Mouse (Mus musculus) lung, embryonic 14.5 days (tissue): ENCODE measurements around the gene Gm8369. TPM values are rescaled to one million over a fixed set of nuclear protein-coding genes. Genes with fewer than 3 reads are reported as not detected.
A peak's percentile ranks its signal among the peaks of the same experiment; 100 is the strongest.
"Not testable (repeated sequence)": the region's sequence is repeated elsewhere in the genome, so short reads cannot be mapped to it uniquely, and the experiment has no call there.

Source experiments
- ATAC-seq: fragments of 200-750 bp; cut with Nextera tagmentation; 2 replicates; pipeline ENCODE4 v1.8.0; 2017; ENCODE audit warnings: mild to moderate bottlenecking, moderate TSS enrichment, moderate library complexity; ENCODE audit not compliant: insufficient read depth
- DNase-seq: peaks from one replicate; pipeline ENCODE4 v3.0.0-alpha.2; 2015
- H3K27ac ChIP-seq: fragments of 300-500 bp; sonication (generic); 2 replicates; pipeline ENCODE4 v1.5.1; 2014; ENCODE audit warnings: low read depth, mild to moderate bottlenecking, moderate library complexity
- H3K27me3 ChIP-seq: fragments of 300-500 bp; sonication (generic); 2 replicates; pipeline ENCODE4 v1.6.1; 2014; ENCODE audit warnings: low read length, control low read depth; ENCODE audit not compliant: insufficient read depth
- H3K36me3 ChIP-seq: fragments of 300-500 bp; sonication (generic); 2 replicates; pipeline ENCODE4 v1.6.1; 2014; ENCODE audit warnings: control low read depth; ENCODE audit not compliant: insufficient read depth
- H3K4me1 ChIP-seq: fragments of 300-500 bp; sonication (generic); 2 replicates; pipeline ENCODE4 v1.6.1; 2014; ENCODE audit warnings: antibody characterized with exemption, control low read depth; ENCODE audit not compliant: insufficient read depth
- H3K4me2 ChIP-seq: fragments of 300-500 bp; sonication (generic); 2 replicates; pipeline ENCODE4 v1.6.1; 2014; ENCODE audit warnings: mild to moderate bottlenecking
- H3K4me3 ChIP-seq: fragments of 300-500 bp; sonication (generic); 2 replicates; pipeline ENCODE4 v1.5.1; 2014; ENCODE audit warnings: low read depth, low read length
- H3K9ac ChIP-seq: fragments of 300-500 bp; sonication (generic); 2 replicates; pipeline ENCODE4 v1.6.1; 2014
- H3K9me3 ChIP-seq: fragments of 300-500 bp; sonication (generic); 2 replicates; pipeline ENCODE4 v1.6.1; 2016; ENCODE audit warnings: low read depth, low read length, control low read depth
- CTCF ChIP-seq: IDR thresholded peaks from 2 replicates; pipeline ENCODE4 v1.5.1; 2016; ENCODE audit warnings: antibody characterized with exemption, low read depth
- WGBS: fragments of 180-500 bp; shearing (Covaris S2); extraction: QIAGEN DNeasy Blood & Tissue Kit; methylation state at CpG from one replicate; pipeline ENCODE4 v1.1.7; 2014; 5-methylcytosine and 5-hydroxymethylcytosine counted together
- polyA plus RNA-seq: library from polyadenylated mRNA; unstranded; fragments of >200 nt; fragmentation: Nextera tagmentation; extraction: Ambion mirVana; gene quantifications from 2 replicates; pipeline ENCODE4 v1.2.1, GENCODE M21; 2014

The Gm8369 gene
- polyA plus RNA-seq, 1 experiment from 2014 or later = not detected

GRCm38 (mm10) chr19:11516246-11516645 is 30.5 kb downstream of the Gm8369 start, which contains the start of gene Ms4a6b:
Ms4a6b (plus strand) TSS chr19:11516512.
- ATAC-seq (no peak), DNase-seq (no peak)
- no peaks in the 10 kb centered on the region for H3K36me3 ChIP-seq
- no peak within 1 kb of the TSS for H3K4me2 ChIP-seq
- H3K4me3 ChIP-seq = no peak within 1 kb of the TSS
- no peak within 1 kb of the TSS for H3K27ac ChIP-seq
- H3K27me3 ChIP-seq = no peaks in the 10 kb centered on the region
- no peak within 1 kb of the TSS for H3K9ac ChIP-seq
- H3K4me1 ChIP-seq = no peaks in the 10 kb centered on the region
- H3K9me3 ChIP-seq = no peaks in the 10 kb centered on the region
- TF ChIP-seq CTCF = no peak

GRCm38 (mm10) chr19:11516845-11517244 is 31.1 kb downstream of the Gm8369 start:
- 50% methylated on average over 4 of the region's 4 CpGs for WGBS
- no peak overlapping the region for H3K27ac ChIP-seq
- ATAC-seq = no peak
- no peaks in the 10 kb centered on the region for H3K9me3 ChIP-seq
- TF ChIP-seq CTCF = no peak
- H3K27me3 ChIP-seq = no peaks in the 10 kb centered on the region
- no peaks in the 10 kb centered on the region for H3K36me3 ChIP-seq
- H3K4me1 ChIP-seq = no peaks in the 10 kb centered on the region
- no peak overlapping the region for H3K9ac ChIP-seq
- H3K4me2 ChIP-seq = no peak overlapping the region
- H3K4me3 ChIP-seq = no peak overlapping the region
- DNase-seq = no peak

- H3K9me3 ChIP-seq, H3K9ac ChIP-seq, H3K4me3 ChIP-seq, H3K4me1 ChIP-seq, ATAC-seq, H3K4me2 ChIP-seq, H3K27me3 ChIP-seq, H3K36me3 ChIP-seq, H3K27ac ChIP-seq: not testable (repeated sequence)
- 13% methylated on average over 1 of the region's 1 CpGs for WGBS
- DNase-seq = peak; percentile 19
Measured at GRCm38 (mm10) chr19:11517373-11517772, 31.6 kb downstream of the Gm8369 start.

DNA sequence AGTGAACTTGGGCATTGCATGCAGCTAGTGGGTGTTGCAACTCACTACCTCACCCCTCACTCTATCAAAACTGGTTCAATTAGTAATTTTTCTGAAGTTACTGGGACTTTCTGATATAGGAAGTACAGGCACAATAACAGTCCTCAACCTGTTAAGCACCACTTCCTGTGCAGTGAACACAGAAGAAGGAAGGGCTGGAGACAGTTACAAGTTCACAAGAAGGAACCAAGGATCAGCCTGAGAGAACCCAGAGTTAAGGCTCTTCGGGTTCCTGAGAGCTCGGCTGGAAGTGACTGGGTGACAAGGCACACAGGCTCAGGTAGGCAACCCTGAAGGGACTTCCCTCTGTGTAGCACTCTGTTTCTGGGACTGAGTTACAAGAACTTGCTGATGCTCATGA is 32.6 kb downstream of the Gm8369 start:
- WGBS = 80% methylated on average over 2 of the region's 2 CpGs

GRCm38 (mm10) chr19:11520146-11520545 is 34.4 kb downstream of the Gm8369 start:
- H3K9me3 ChIP-seq = no peaks in the 10 kb centered on the region
- no peak overlapping the region for H3K4me2 ChIP-seq
- H3K4me1 ChIP-seq = no peaks in the 10 kb centered on the region
- 74% methylated on average over 3 of the region's 3 CpGs for WGBS
- H3K4me3 ChIP-seq = no peak overlapping the region
- no peak overlapping the region for H3K9ac ChIP-seq
- DNase-seq (no peak), ATAC-seq (no peak)
- H3K27ac ChIP-seq = no peak overlapping the region
- TF ChIP-seq CTCF = no peak
- H3K27me3 ChIP-seq = no peaks in the 10 kb centered on the region
- no peaks in the 10 kb centered on the region for H3K36me3 ChIP-seq

More for the DNA sequence above, 32.6 kb downstream of the Gm8369 start:
- H3K4me1 ChIP-seq, DNase-seq, H3K27ac ChIP-seq, ATAC-seq, H3K4me2 ChIP-seq, H3K36me3 ChIP-seq, H3K4me3 ChIP-seq, H3K9me3 ChIP-seq, H3K27me3 ChIP-seq, H3K9ac ChIP-seq: not testable (repeated sequence)

DNA sequence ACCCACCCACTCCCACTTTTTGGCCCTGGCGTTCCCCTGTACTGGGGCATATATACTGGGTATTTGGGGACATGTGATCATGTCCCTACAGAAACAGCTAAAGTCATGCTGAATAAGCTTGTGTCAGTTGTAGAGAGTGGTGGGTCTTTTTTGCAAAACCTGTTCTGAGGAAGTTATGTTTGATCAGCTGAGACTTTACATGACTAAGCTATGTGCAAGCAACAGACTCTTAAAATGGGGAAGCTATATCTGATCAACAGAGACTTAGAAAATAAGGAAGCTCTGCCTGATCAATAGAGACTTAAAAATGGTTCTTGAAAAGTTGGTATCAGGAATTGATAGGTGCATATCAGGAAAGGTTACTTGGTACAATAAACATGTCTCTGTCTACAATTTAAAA is 47.7 kb downstream of the Gm8369 start:
- Histone ChIP-seq H3K27me3 (no peaks in the 10 kb centered on the region), H3K9ac (no peak overlapping the region), H3K4me3 (no peak overlapping the region), H3K36me3 (no peaks in the 10 kb centered on the region), H3K27ac (no peak overlapping the region), H3K9me3 (no peaks in the 10 kb centered on the region), H3K4me2 (no peak overlapping the region), H3K4me1 (no peaks in the 10 kb centered on the region)
- 68% methylated on average over 1 of the region's 1 CpGs for WGBS
- ATAC-seq (no peak), DNase-seq (no peak)
- no peak for TF ChIP-seq CTCF

DNA sequence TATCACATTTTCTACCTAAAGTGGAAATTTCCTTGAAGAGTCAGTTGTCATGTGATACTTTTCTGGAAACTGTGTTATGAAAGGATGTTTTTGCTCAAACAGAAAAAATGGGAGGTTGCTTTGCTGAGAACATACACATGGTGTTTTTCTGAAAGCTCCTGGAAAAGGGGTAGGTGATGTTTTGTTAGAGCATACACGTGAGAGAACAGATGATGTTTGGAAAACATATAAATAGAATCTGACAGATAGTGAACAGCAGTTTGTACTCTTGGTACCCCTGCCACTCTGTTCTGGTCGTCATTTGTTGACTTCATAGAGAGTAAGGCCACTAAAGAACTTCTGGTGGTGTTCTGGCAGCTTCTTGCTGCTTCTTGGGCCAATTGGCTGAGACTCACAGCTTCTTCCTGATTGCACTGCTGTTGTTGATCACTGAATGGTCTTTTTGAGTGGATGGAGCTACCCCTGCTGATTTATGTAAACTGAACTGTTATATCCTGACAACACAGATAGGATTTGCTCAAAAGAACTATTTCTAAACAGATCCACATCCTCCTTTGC is 48.2 kb downstream of the Gm8369 start:
- ATAC-seq (no peak), DNase-seq (no peak)
- no peaks in the 10 kb centered on the region for H3K27me3 ChIP-seq
- no peaks in the 10 kb centered on the region for H3K36me3 ChIP-seq
- TF ChIP-seq CTCF = no peak
- no peak overlapping the region for H3K4me3 ChIP-seq
- H3K9me3 ChIP-seq = no peaks in the 10 kb centered on the region
- no peak overlapping the region for H3K4me2 ChIP-seq
- no peak overlapping the region for H3K27ac ChIP-seq
- H3K9ac ChIP-seq = no peak overlapping the region
- 41% methylated on average over 2 of the region's 2 CpGs for WGBS
- no peaks in the 10 kb centered on the region for H3K4me1 ChIP-seq

DNA sequence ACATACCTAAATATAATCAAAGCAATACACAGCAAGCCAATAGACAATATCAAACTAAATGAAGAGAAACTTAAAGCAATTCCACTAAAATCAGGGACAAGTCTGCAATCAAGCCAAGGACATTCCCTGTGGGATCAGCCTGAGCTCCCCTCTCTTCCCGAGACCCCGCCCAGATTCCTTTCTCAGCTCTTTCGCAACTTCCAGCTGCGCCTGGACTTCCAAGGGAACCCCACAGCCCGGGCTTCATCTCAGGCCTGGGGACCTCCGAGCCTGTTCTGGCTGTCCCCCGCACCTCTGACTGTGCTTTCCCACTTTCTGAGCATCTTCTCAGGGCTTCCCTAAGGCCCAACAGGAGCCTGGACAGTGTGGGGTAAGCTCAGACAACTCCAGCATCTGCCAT is 50.9 kb downstream of the Gm8369 start, which contains the start of gene Ms4a4d:
Gene Ms4a4d, plus strand, starts transcription at position 209 of the 400 bp plus-strand sequence.
- H3K27ac ChIP-seq = no peak within 1 kb of the TSS
- no peaks in the 10 kb centered on the region for H3K4me1 ChIP-seq
- ATAC-seq = peak; percentile 60; the same call in 1 of the 2 replicates
- no peak within 1 kb of the TSS for H3K4me3 ChIP-seq
- DNase-seq = peak; percentile 72
- whole genome bisulfite sequencing = 7% methylated on average over 7 of the region's 7 CpGs
- no peaks in the 10 kb centered on the region for H3K36me3 ChIP-seq
- no peak within 1 kb of the TSS for H3K9ac ChIP-seq
- no peak within 1 kb of the TSS for H3K4me2 ChIP-seq
- no peak for TF ChIP-seq CTCF
- H3K9me3 ChIP-seq = no peaks in the 10 kb centered on the region
- H3K27me3 ChIP-seq = no peaks in the 10 kb centered on the region
